Mouse (Mus musculus) retina, embryonic 14.5 days (tissue): Measurements from ENCODE around the gene Sult2a2.
"Not testable (repeated sequence)": the region's sequence is repeated elsewhere in the genome, so short reads cannot be mapped to it uniquely, and the experiment has no call there.

Experiments used
- DNase-seq: peaks from one replicate; pipeline ENCODE4 v3.0.0-alpha.2; 2015; ENCODE audit warnings: low spot score

Gene Sult2a2

DNA sequence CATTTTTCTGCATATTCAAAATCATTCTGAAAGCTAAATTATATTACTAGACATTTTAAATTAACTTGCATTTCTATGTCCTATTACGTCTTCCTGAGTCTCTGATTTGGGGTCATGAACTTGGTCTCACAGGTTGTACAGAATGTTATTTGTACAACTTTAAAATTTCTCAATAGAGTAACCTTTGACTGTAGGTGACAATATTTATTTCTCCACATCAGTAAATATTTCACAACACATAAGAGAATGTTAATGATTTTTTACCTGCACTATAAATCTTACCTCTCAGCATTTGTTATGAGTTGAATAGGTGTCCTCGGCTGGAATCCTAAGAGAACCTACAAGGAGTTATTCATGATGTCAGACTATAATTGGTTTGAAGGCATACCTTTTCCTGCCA lies at the start of gene Sult2a2:
Gene Sult2a2, plus strand, starts transcription at position 301 of the 400 bp plus-strand sequence.
- DNase-seq: not testable (repeated sequence)

DNA sequence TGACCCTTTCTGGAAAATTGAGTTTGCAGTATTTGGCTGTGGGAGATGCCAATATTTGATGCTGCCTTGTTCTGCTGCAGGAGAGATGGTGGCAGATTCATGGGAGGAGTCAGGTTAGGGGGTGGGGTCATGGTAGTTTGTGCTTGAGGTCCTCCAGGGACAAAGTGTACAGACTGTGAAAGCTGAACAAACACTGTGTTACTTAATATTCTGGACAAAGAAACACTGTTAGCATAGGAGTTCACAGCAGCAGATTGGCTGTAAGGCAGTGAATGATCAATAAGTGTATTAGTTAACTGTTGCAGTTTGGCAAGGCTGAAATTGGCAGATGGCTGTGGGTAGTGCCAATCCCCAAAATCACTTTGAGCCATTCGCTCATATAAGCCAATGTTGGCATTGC lies 80.6 kb downstream of the Sult2a2 start:
- DNase-seq: no peak
